Mouse (Mus musculus): ENCODE results near the gene Sult5a1.

- no peak for TF ChIP-seq CTCF (IDR thresholded peaks at IDR 0.05; ENCODE audit: low read depth, low read length)
- TF ChIP-seq POLR2A (IDR thresholded peaks at IDR 0.05; ENCODE audit: extremely low read depth, insufficient read depth, low read length): no peak
Observed at GRCm38 (mm10) chr8:123106531-123106930, 51.6 kb downstream of the Sult5a1 start.

Data from liver, adult 2 months (tissue).